Mouse (Mus musculus) liver, embryonic 15.5 days (tissue): ENCODE results near the gene Cct5. TPM values are rescaled to one million over a fixed set of nuclear protein-coding genes. Genes with fewer than 3 reads are reported as not detected.

Source experiments
- ATAC-seq: fragments of 200-750 bp; cut with Nextera tagmentation; 2 replicates; pipeline ENCODE4 v1.8.0; 2017; ENCODE audit warnings: moderate number of reproducible peaks, mild to moderate bottlenecking, moderate library complexity; ENCODE audit not compliant: insufficient read depth
- H3K27ac ChIP-seq: fragments of 300-500 bp; sonication (generic); replicated peaks from 2 replicates; pipeline ENCODE4 v1.5.1; 2015; ENCODE audit warnings: mild to moderate bottlenecking, inconsistent platforms
- H3K27me3 ChIP-seq: fragments of 300-500 bp; sonication (generic); 2 replicates; pipeline ENCODE4 v1.6.1; 2015; ENCODE audit warnings: mild to moderate bottlenecking, inconsistent platforms
- H3K36me3 ChIP-seq: fragments of 300-500 bp; sonication (generic); replicated peaks from 2 replicates; pipeline ENCODE4 v1.6.1; 2015; ENCODE audit warnings: moderate library complexity, mild to moderate bottlenecking, inconsistent platforms
- H3K4me1 ChIP-seq: fragments of 300-500 bp; sonication (generic); replicated peaks from 2 replicates; pipeline ENCODE4 v1.6.1; 2015; ENCODE audit warnings: inconsistent platforms
- H3K4me2 ChIP-seq: fragments of 300-500 bp; sonication (generic); 2 replicates; pipeline ENCODE4 v1.6.1; 2015; ENCODE audit warnings: moderate library complexity, mild to moderate bottlenecking, inconsistent platforms
- H3K4me3 ChIP-seq: fragments of 300-500 bp; sonication (generic); replicated peaks from 2 replicates; pipeline ENCODE4 v1.5.1; 2015; ENCODE audit warnings: mild to moderate bottlenecking, inconsistent platforms
- H3K9ac ChIP-seq: fragments of 300-500 bp; sonication (generic); 2 replicates; pipeline ENCODE4 v1.6.1; 2015; ENCODE audit warnings: moderate library complexity, mild to moderate bottlenecking, inconsistent platforms
- H3K9me3 ChIP-seq: fragments of 300-500 bp; sonication (generic); replicated peaks from 2 replicates; pipeline ENCODE4 v1.6.1; 2016; ENCODE audit warnings: inconsistent platforms
- WGBS: fragments of 180-500 bp; shearing (Covaris S2); methylation state at CpG from one replicate; pipeline ENCODE4 v1.1.7; 2015; ENCODE audit warnings: mixed read lengths; ENCODE audit not compliant: insufficient replicate concordance; 5-methylcytosine and 5-hydroxymethylcytosine counted together
- polyA plus RNA-seq: library from polyadenylated mRNA; unstranded; fragments of >200 nt; fragmentation: Nextera tagmentation; extraction: Ambion mirVana; gene quantifications from 2 replicates; pipeline ENCODE4 v1.2.1, GENCODE M21; 2015

Cct5 gene
- polyA plus RNA-seq, 1 experiment from 2014 or later: 263 TPM

- Histone ChIP-seq H3K4me2 (peak overlapping the region; percentile 32), H3K9ac (no peak overlapping the region), H3K27me3 (no peaks in the 10 kb centered on the region), H3K9me3 (no peaks in the 10 kb centered on the region), H3K4me3 (no peak overlapping the region), H3K27ac (no peak overlapping the region), H3K36me3 (no peaks in the 10 kb centered on the region), H3K4me1 (peaks cover 25% of the 10 kb centered on the region)
- ATAC-seq: no peak
- WGBS: 59% methylated on average over 19 of the region's 19 CpGs
Observed at GRCm38 (mm10) chr15:31563577-31564546, 37.7 kb downstream of the Cct5 start.

- Histone ChIP-seq H3K9ac (no peak overlapping the region), H3K4me1 (peaks cover 20% of the 10 kb centered on the region), H3K4me3 (no peak overlapping the region), H3K9me3 (no peaks in the 10 kb centered on the region), H3K36me3 (no peaks in the 10 kb centered on the region), H3K27me3 (no peaks in the 10 kb centered on the region), H3K27ac (no peak overlapping the region), H3K4me2 (no peak overlapping the region)
- WGBS: 26% methylated on average over 8 of the region's 8 CpGs
- ATAC-seq: no peak
Observed at GRCm38 (mm10) chr15:31562847-31563246, 38.8 kb downstream of the Cct5 start.

GRCm38 (mm10) chr15:31561976-31562375 lies 39.6 kb downstream of the Cct5 start:
- no peaks in the 10 kb centered on the region for H3K9me3 ChIP-seq
- H3K4me2 ChIP-seq: no peak overlapping the region
- H3K36me3 ChIP-seq: no peaks in the 10 kb centered on the region
- no peak overlapping the region for H3K4me3 ChIP-seq
- H3K9ac ChIP-seq: no peak overlapping the region
- WGBS: 86% methylated on average over 4 of the region's 4 CpGs
- no peak overlapping the region for H3K27ac ChIP-seq
- H3K4me1 ChIP-seq: peaks cover 13% of the 10 kb centered on the region
- no peaks in the 10 kb centered on the region for H3K27me3 ChIP-seq
- ATAC-seq: no peak

GRCm38 (mm10) chr15:31561390-31561789 lies 40.2 kb downstream of the Cct5 start:
- Histone ChIP-seq H3K36me3 (no peaks in the 10 kb centered on the region), H3K9me3 (no peaks in the 10 kb centered on the region), H3K4me2 (no peak overlapping the region), H3K9ac (no peak overlapping the region), H3K27me3 (no peaks in the 10 kb centered on the region), H3K4me1 (peaks cover 13% of the 10 kb centered on the region), H3K4me3 (no peak overlapping the region), H3K27ac (no peak overlapping the region)
- ATAC-seq: no peak
- 81% methylated on average over 6 of the region's 6 CpGs for WGBS

- WGBS: 59% methylated on average over 2 of the region's 2 CpGs
- Histone ChIP-seq H3K4me2 (no peak overlapping the region), H3K4me3 (no peak overlapping the region)
Observed at GRCm38 (mm10) chr15:31554855-31555254, 46.7 kb downstream of the Cct5 start.

GRCm38 (mm10) chr15:31550381-31550780 lies 51.2 kb downstream of the Cct5 start:
- WGBS: 73% methylated on average over 4 of the region's 4 CpGs
- Histone ChIP-seq H3K4me2 (no peak overlapping the region), H3K27me3 (no peaks in the 10 kb centered on the region), H3K36me3 (no peaks in the 10 kb centered on the region), H3K4me1 (peaks cover 11% of the 10 kb centered on the region), H3K9me3 (no peaks in the 10 kb centered on the region), H3K4me3 (no peak overlapping the region), H3K27ac (no peak overlapping the region), H3K9ac (no peak overlapping the region)
- no peak for ATAC-seq

More at GRCm38 (mm10) chr15:31554855-31555254, 46.7 kb downstream of the Cct5 start:
- Histone ChIP-seq H3K27ac (no peak overlapping the region), H3K36me3 (no peaks in the 10 kb centered on the region), H3K9me3 (no peaks in the 10 kb centered on the region), H3K27me3 (no peaks in the 10 kb centered on the region), H3K9ac (no peak overlapping the region), H3K4me1 (0 out of 2 replicates have a peak, but pooled peaks cover 5% of the 10 kb centered on the region)
- no peak for ATAC-seq

GRCm38 (mm10) chr15:31547421-31547820 lies 54.2 kb downstream of the Cct5 start:
- H3K27me3 ChIP-seq: no peaks in the 10 kb centered on the region
- no peaks in the 10 kb centered on the region for H3K36me3 ChIP-seq
- no peaks in the 10 kb centered on the region for H3K9me3 ChIP-seq
- no peak overlapping the region for H3K4me2 ChIP-seq
- no peak for ATAC-seq
- H3K9ac ChIP-seq: no peak overlapping the region
- peaks cover 25% of the 10 kb centered on the region for H3K4me1 ChIP-seq
- H3K27ac ChIP-seq: no peak overlapping the region
- H3K4me3 ChIP-seq: no peak overlapping the region
- 52% methylated on average over 5 of the region's 5 CpGs for WGBS

GRCm38 (mm10) chr15:31546291-31546690 lies 55.3 kb downstream of the Cct5 start:
- no peaks in the 10 kb centered on the region for H3K9me3 ChIP-seq
- no peak for ATAC-seq
- WGBS: 73% methylated on average over 6 of the region's 6 CpGs

GRCm38 (mm10) chr15:31545058-31545457 lies 56.5 kb downstream of the Cct5 start:
- 51% methylated on average over 1 of the region's 1 CpGs for WGBS
- H3K4me3 ChIP-seq: no peak overlapping the region
- H3K36me3 ChIP-seq: no peaks in the 10 kb centered on the region
- ATAC-seq: no peak
- peaks cover 48% of the 10 kb centered on the region for H3K4me1 ChIP-seq
- no peaks in the 10 kb centered on the region for H3K9me3 ChIP-seq
- H3K27me3 ChIP-seq: no peaks in the 10 kb centered on the region
- H3K27ac ChIP-seq: no peak overlapping the region
- H3K4me2 ChIP-seq: no peak overlapping the region
- H3K9ac ChIP-seq: no peak overlapping the region

More at GRCm38 (mm10) chr15:31546291-31546690, 55.3 kb downstream of the Cct5 start:
- no peaks in the 10 kb centered on the region for H3K36me3 ChIP-seq
- no peaks in the 10 kb centered on the region for H3K27me3 ChIP-seq
- H3K27ac ChIP-seq: no peak overlapping the region
- H3K4me2 ChIP-seq: no peak overlapping the region
- no peak overlapping the region for H3K4me3 ChIP-seq
- no peak overlapping the region for H3K9ac ChIP-seq
- peaks cover 36% of the 10 kb centered on the region for H3K4me1 ChIP-seq

- no peak for ATAC-seq
- no peak overlapping the region for H3K27ac ChIP-seq
- H3K36me3 ChIP-seq: no peaks in the 10 kb centered on the region
- no peaks in the 10 kb centered on the region for H3K9me3 ChIP-seq
- no peaks in the 10 kb centered on the region for H3K27me3 ChIP-seq
- H3K4me3 ChIP-seq: no peak overlapping the region
- 0 out of 2 replicates have a peak overlapping the region, but pooled peaks have one; percentile 20 for H3K4me2 ChIP-seq
- peaks cover 65% of the 10 kb centered on the region for H3K4me1 ChIP-seq
- under 1% methylated on average over 3 of the region's 3 CpGs for WGBS
- no peak overlapping the region for H3K9ac ChIP-seq
Observed at GRCm38 (mm10) chr15:31543246-31543645, 58.4 kb downstream of the Cct5 start.

- Histone ChIP-seq H3K27me3 (no peaks in the 10 kb centered on the region), H3K27ac (peak overlapping the region; percentile 73), H3K9ac (no peak overlapping the region), H3K4me2 (peak overlapping the region; percentile 41), H3K36me3 (no peaks in the 10 kb centered on the region), H3K4me1 (peaks cover 65% of the 10 kb centered on the region), H3K4me3 (no peak overlapping the region), H3K9me3 (no peaks in the 10 kb centered on the region)
- 13% methylated on average over 10 of the region's 10 CpGs for WGBS
- ATAC-seq: no peak
Observed at GRCm38 (mm10) chr15:31542013-31542958, 59.3 kb downstream of the Cct5 start.
